Mouse (Mus musculus) heart, embryonic 13.5 days (tissue): ENCODE measurements around the gene Me1. TPM values are rescaled to one million over a fixed set of nuclear protein-coding genes. Genes with fewer than 3 reads are reported as not detected.

ENCODE experiments used
- ATAC-seq: fragments of 200-750 bp; cut with Nextera tagmentation; 2 replicates; pipeline ENCODE4 v1.8.0; 2017; ENCODE audit warnings: moderate TSS enrichment; ENCODE audit not compliant: insufficient number of reproducible peaks, low FRiP score, low TSS enrichment; ENCODE audit errors: extremely low read depth
- H3K27ac ChIP-seq: fragments of 300-500 bp; sonication (generic); replicated peaks from 2 replicates; pipeline ENCODE4 v1.5.1; 2015; ENCODE audit warnings: moderate library complexity, mild to moderate bottlenecking, inconsistent platforms
- H3K27me3 ChIP-seq: fragments of 300-500 bp; sonication (generic); replicated peaks from 2 replicates; pipeline ENCODE4 v1.6.1; 2015; ENCODE audit warnings: mild to moderate bottlenecking, inconsistent platforms
- H3K36me3 ChIP-seq: fragments of 300-500 bp; sonication (generic); 2 replicates; pipeline ENCODE4 v1.6.1; 2015; ENCODE audit warnings: mild to moderate bottlenecking, inconsistent platforms
- H3K4me1 ChIP-seq: fragments of 300-500 bp; sonication (generic); 2 replicates; pipeline ENCODE4 v1.6.1; 2015; ENCODE audit warnings: inconsistent platforms
- H3K4me2 ChIP-seq: fragments of 300-500 bp; sonication (generic); 2 replicates; pipeline ENCODE4 v1.6.1; 2015; ENCODE audit warnings: inconsistent platforms, mild to moderate bottlenecking, moderate library complexity
- H3K4me3 ChIP-seq: fragments of 300-500 bp; sonication (generic); 2 replicates; pipeline ENCODE4 v1.5.1; 2015; ENCODE audit warnings: moderate library complexity, mild to moderate bottlenecking, inconsistent platforms
- H3K9ac ChIP-seq: fragments of 300-500 bp; sonication (generic); 2 replicates; pipeline ENCODE4 v1.6.1; 2015; ENCODE audit warnings: inconsistent platforms, mild to moderate bottlenecking, moderate library complexity
- H3K9me3 ChIP-seq: fragments of 300-500 bp; sonication (generic); 2 replicates; pipeline ENCODE4 v1.6.1; 2016; ENCODE audit warnings: inconsistent platforms
- WGBS: fragments of 180-500 bp; shearing (Covaris S2); methylation state at CpG from one replicate; pipeline ENCODE4 v1.1.7; 2015; ENCODE audit warnings: mixed read lengths; 5-methylcytosine and 5-hydroxymethylcytosine counted together
- polyA plus RNA-seq: library from polyadenylated mRNA; unstranded; fragments of >200 nt; fragmentation: Nextera tagmentation; extraction: Ambion mirVana; gene quantifications from 2 replicates; pipeline ENCODE4 v1.2.1, GENCODE M21; 2015

Gene Me1
- 32.2 and 32.6 TPM in 2 replicates for polyA plus RNA-seq

DNA sequence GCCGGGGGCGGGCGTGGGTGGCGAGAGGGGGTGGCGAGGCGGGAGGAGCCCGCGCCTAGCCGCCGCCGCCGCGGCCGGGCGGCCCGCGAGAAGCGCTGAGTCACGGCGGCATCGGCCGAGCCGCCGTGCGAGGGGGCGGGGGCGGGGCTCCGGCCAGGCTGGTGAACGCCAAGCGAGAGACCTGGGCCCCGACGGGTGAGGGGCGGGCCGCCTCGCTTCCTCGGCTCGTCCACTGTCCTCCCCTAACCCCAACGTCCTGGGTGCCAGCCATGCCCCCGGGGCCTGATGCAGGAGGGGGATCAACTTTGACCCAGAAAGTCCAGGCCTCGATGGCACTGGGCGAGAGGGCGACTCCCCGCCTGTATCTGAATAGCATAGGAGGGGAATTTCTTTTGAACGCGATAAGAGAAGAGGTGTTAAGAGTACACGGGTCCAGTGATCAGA lies at the start of gene Me1:
TSS of gene Me1 (minus strand) at position 136 of the 444 bp plus-strand sequence.
- 1% methylated on average over 21 of the region's 46 CpGs for WGBS

DNA sequence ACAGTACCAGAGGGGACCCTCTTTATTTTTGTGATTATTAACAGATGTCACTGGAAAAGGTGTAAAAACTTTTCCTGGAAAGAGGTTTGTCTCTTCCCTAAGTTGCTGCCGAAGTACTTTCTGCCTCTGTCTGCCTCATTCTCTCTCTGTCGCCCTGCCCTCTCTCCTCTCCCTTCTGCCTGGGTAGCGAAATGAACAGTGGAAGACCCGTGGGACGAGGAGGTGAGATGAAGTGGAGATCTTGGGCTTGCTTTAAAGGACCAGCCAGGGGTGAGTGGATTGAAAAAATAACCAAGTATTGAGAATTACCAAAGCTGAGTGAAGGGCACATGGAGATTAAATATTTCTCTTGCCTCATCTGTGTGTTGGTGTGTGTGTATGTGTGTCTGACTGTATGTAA lies 48.3 kb upstream of the Me1 start:
- no peaks in the 10 kb centered on the region for H3K36me3 ChIP-seq
- H3K4me3 ChIP-seq: peak overlapping the region; percentile 56
- 33% methylated on average over 5 of the region's 5 CpGs for WGBS
- no peaks in the 10 kb centered on the region for H3K9me3 ChIP-seq
- peak overlapping the region; percentile 71 for H3K4me2 ChIP-seq
- H3K9ac ChIP-seq: peak overlapping the region; percentile 81
- H3K27me3 ChIP-seq: no peaks in the 10 kb centered on the region
- peaks cover 29% of the 10 kb centered on the region for H3K4me1 ChIP-seq
- H3K27ac ChIP-seq: peak overlapping the region; percentile 26
- ATAC-seq: no peak

More for the DNA sequence above, at the start of gene Me1:
- Histone ChIP-seq H3K4me3 (peak within 1 kb of the TSS; percentile 73), H3K4me2 (peak within 1 kb of the TSS; percentile 74), H3K9ac (peak within 1 kb of the TSS; percentile 89), H3K27me3 (no peaks in the 10 kb centered on the region), H3K9me3 (no peaks in the 10 kb centered on the region), H3K36me3 (no peaks in the 10 kb centered on the region), H3K4me1 (peaks cover 16% of the 10 kb centered on the region), H3K27ac (peak within 1 kb of the TSS; percentile 72)
- ATAC-seq: peak; percentile 76

DNA sequence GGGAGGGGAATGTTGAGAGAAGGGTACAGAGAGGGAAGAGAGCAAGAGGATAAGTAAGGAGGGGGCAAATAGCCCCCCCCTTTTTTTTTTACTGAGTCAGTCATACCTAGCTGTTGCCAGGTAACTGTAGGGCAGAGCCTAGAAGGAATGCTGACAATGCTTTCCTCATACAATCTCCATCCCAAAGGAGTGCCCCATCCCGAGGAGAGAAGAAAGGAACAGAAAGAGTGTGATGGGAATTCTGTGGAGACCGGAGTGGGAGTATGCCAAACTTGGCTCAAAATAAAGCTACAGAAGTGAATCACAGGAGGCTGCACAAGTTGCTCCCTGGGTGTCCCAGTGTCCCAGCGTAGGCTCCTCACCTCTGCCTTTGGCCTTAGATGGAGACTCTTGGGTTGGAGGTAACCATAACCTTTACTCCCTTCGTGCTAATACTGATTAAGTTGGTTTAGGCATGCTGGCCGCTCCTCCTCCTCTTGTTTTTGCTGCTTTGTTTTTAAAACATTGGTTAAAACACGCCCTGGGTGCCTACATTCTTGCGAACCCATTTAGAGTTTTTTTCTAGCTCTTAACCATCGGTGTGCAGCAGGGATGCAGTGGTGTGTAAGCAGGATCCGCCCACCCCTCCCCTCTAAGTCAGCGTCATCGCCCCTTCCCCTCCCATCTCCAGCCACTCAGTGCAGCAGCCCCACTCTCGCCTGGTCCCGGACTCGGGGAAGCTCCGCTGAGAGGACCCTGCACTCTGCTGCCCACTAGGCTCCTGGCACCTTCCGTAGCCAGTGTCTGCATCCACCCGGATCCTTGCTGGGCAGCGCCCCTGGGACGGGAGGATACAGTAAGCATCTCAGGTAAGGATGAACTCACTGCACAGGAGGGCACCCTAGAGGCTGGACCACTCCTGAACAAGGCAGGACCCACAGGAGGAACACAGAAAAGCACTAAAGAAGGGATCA lies 47.5 kb upstream of the Me1 start, which contains the start of gene Prss35:
TSS of gene Prss35 (plus strand) at position 691 of the 953 bp plus-strand sequence.
- H3K36me3 ChIP-seq: no peaks in the 10 kb centered on the region
- peak; percentile 67; the same call in 1 of the 2 replicates for ATAC-seq
- H3K4me2 ChIP-seq: peak within 1 kb of the TSS; percentile 71
- no peaks in the 10 kb centered on the region for H3K27me3 ChIP-seq
- peaks cover 35% of the 10 kb centered on the region for H3K4me1 ChIP-seq
- 6% methylated on average over 19 of the region's 19 CpGs for WGBS
- H3K9ac ChIP-seq: peak within 1 kb of the TSS; percentile 81
- H3K4me3 ChIP-seq: peak within 1 kb of the TSS; percentile 56
- no peaks in the 10 kb centered on the region for H3K9me3 ChIP-seq
- peak within 1 kb of the TSS; percentile 26 for H3K27ac ChIP-seq

DNA sequence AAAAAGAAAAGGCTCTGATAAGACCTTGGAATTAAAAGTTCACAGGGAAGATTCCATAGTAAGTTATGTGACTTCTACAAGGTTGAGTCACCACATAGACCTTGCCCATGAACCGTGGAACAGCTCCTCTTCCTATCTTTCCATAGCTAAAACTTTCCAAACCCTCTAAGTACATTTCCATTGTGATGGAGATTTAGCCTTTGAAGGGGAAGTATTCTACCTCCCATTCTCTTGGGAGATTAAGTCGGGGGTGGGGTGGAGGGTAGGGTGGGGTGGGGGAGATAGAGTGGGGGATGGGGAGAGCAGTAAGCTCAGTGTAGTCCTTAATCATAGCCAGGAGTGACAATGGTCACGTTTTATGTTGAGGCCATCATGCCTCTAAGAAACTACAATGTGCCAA lies 44.2 kb upstream of the Me1 start:
- Histone ChIP-seq H3K4me3 (no peak overlapping the region), H3K27ac (no peak overlapping the region), H3K36me3 (no peaks in the 10 kb centered on the region), H3K4me1 (peaks cover 52% of the 10 kb centered on the region), H3K27me3 (no peaks in the 10 kb centered on the region), H3K9me3 (no peaks in the 10 kb centered on the region), H3K9ac (no peak overlapping the region), H3K4me2 (no peak overlapping the region)
- 35% methylated on average over 3 of the region's 3 CpGs for WGBS
- ATAC-seq: no peak

DNA sequence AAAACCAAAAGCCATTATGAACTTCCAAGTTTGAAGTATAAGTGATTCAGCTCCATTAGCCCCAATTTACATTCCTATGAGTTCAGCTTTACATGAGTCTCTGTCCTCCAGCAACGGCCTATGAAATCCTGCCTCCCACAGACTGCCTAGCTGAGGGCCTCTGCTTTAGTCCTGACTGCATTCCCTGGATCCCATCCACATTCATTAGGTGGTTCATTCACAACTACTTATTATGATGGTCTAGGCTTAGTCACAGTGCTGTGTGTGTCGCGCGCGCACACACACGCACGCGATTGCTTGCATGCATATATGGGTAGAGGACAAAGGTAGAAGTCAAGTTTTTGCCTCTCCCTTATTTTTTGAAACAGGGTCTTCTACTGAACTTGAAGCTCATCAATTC lies 43.0 kb upstream of the Me1 start:
- no peak for ATAC-seq

GRCm38 (mm10) chr9:86738067-86738466 lies 42.3 kb upstream of the Me1 start:
- no peaks in the 10 kb centered on the region for H3K9me3 ChIP-seq
- H3K4me3 ChIP-seq: no peak overlapping the region
- no peak overlapping the region for H3K27ac ChIP-seq
- H3K9ac ChIP-seq: no peak overlapping the region
- ATAC-seq: no peak
- 89% methylated on average over 1 of the region's 1 CpGs for WGBS
- no peaks in the 10 kb centered on the region for H3K27me3 ChIP-seq
- H3K36me3 ChIP-seq: no peaks in the 10 kb centered on the region
- no peak overlapping the region for H3K4me2 ChIP-seq
- peaks cover 46% of the 10 kb centered on the region for H3K4me1 ChIP-seq

More for the DNA sequence above, 43.0 kb upstream of the Me1 start:
- H3K4me1 ChIP-seq: peaks cover 52% of the 10 kb centered on the region
- no peak overlapping the region for H3K4me3 ChIP-seq
- H3K4me2 ChIP-seq: no peak overlapping the region
- no peak overlapping the region for H3K9ac ChIP-seq
- no peaks in the 10 kb centered on the region for H3K36me3 ChIP-seq
- no peaks in the 10 kb centered on the region for H3K27me3 ChIP-seq
- WGBS: 88% methylated on average over 8 of the region's 8 CpGs
- peak overlapping the region; percentile 24; the same call in 1 of the 2 replicates for H3K27ac ChIP-seq
- H3K9me3 ChIP-seq: no peaks in the 10 kb centered on the region

- Histone ChIP-seq H3K4me3 (no peak overlapping the region), H3K4me2 (no peak overlapping the region), H3K27me3 (no peaks in the 10 kb centered on the region), H3K27ac (peak overlapping the region; percentile 80), H3K4me1 (peaks cover 43% of the 10 kb centered on the region), H3K9me3 (no peaks in the 10 kb centered on the region), H3K36me3 (no peaks in the 10 kb centered on the region), H3K9ac (no peak overlapping the region)
- ATAC-seq: no peak; the same call in 1 of the 2 replicates
- 25% methylated on average over 4 of the region's 4 CpGs for WGBS
These were observed 41.2 kb upstream of the Me1 start for GRCm38 (mm10) chr9:86736991-86737390.

DNA sequence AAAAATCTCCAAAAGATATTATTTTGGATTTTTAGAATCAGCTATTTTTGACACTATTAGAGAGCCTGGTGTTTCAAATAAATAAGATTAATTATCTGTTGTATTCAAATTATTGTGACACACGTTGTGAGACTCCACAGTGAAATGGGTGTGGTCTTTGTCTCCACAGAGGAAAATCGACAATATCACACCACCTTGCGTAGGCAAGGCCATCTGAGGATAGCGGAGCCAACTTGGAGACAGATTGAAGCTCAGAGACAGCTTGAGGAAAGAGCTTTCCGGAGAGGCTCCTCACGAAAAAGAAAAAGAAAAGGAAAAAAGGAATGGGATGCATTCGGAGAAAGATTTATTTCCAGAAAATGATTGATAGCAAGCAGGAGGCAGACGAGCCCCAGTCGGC lies 39.0 kb upstream of the Me1 start:
- 72% methylated on average over 9 of the region's 9 CpGs for WGBS
- Histone ChIP-seq H3K4me3 (no peak overlapping the region), H3K9ac (no peak overlapping the region), H3K9me3 (no peaks in the 10 kb centered on the region), H3K4me1 (peaks cover 38% of the 10 kb centered on the region), H3K4me2 (no peak overlapping the region), H3K27ac (no peak overlapping the region), H3K36me3 (no peaks in the 10 kb centered on the region), H3K27me3 (no peaks in the 10 kb centered on the region)
- no peak for ATAC-seq

DNA sequence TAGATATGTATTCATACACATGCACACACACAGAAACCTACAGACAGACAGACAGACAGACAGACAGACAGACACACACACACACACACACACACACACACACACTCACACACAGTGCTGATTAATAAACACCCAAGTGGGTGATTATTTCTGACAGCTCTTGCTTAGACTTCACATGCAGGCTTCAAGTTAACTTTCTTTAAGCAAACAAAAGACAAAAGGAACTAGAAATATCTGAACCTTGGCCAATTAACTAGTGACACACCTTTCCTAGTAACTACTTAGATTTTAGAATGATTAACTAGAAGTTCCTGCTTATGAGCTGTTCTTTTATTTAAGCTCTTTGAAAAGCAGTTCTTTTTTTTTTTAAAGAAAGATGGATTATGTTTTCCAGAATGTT lies 38.6 kb upstream of the Me1 start:
- H3K36me3 ChIP-seq: no peaks in the 10 kb centered on the region
- peaks cover 34% of the 10 kb centered on the region for H3K4me1 ChIP-seq
- no peak overlapping the region for H3K4me3 ChIP-seq
- no peaks in the 10 kb centered on the region for H3K27me3 ChIP-seq
- no peak overlapping the region for H3K9ac ChIP-seq
- H3K27ac ChIP-seq: no peak overlapping the region
- no peak for ATAC-seq
- no peak overlapping the region for H3K4me2 ChIP-seq
- no peaks in the 10 kb centered on the region for H3K9me3 ChIP-seq

DNA sequence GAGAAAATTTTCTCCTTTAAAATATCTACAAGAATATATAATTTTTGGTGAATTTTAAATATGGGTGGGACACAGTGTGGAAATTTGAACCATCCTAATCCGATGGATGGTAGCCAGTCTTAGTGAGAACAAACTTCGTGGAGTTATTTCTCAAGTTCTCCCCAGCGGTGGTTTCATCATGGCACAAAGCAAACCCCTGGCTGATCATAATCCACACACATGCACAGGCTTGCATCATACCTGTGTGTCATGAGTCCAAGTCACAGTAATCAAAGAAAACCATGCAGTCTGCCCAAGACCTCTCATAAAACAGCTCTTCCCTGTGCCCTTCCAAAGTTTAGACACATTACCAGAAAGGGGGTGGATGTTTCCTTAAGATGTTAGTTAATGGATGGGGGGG lies 34.1 kb upstream of the Me1 start:
- Histone ChIP-seq H3K4me3 (no peak overlapping the region), H3K4me1 (peaks cover 13% of the 10 kb centered on the region), H3K27ac (no peak overlapping the region), H3K9me3 (no peaks in the 10 kb centered on the region), H3K9ac (no peak overlapping the region), H3K27me3 (no peaks in the 10 kb centered on the region), H3K36me3 (no peaks in the 10 kb centered on the region), H3K4me2 (no peak overlapping the region)
- no peak for ATAC-seq
- WGBS: 87% methylated on average over 3 of the region's 3 CpGs

GRCm38 (mm10) chr9:86729084-86729483 lies 33.3 kb upstream of the Me1 start:
- H3K36me3 ChIP-seq: no peaks in the 10 kb centered on the region
- peaks cover 13% of the 10 kb centered on the region for H3K4me1 ChIP-seq
- H3K4me2 ChIP-seq: no peak overlapping the region
- H3K9ac ChIP-seq: no peak overlapping the region
- no peak for ATAC-seq
- no peaks in the 10 kb centered on the region for H3K9me3 ChIP-seq
- no peaks in the 10 kb centered on the region for H3K27me3 ChIP-seq
- no peak overlapping the region for H3K4me3 ChIP-seq
- WGBS: 31% methylated on average over 1 of the region's 1 CpGs
- H3K27ac ChIP-seq: no peak overlapping the region
